Mouse (Mus musculus) heart, postnatal 4 days (tissue): ENCODE results near the gene Donson. TPM values are rescaled to one million over a fixed set of nuclear protein-coding genes. Genes with fewer than 3 reads are reported as not detected.

ENCODE experiments used
- DNase-seq: peaks from one replicate; pipeline ENCODE4 v3.0.0; 2021
- total RNA-seq, 2 experiments: library from RNA; stranded (reverse); gene quantifications; 2 replicates each; pipeline ENCODE4 v1.2.3; 2021

The Donson gene
- total RNA-seq, 2 experiments from 2014 or later = 15.5 to 15.7 TPM

GRCm38 (mm10) chr16:91640171-91640570, 48.4 kb downstream of the Donson start:
- no peak for DNase-seq

GRCm38 (mm10) chr16:91639636-91640035, 48.9 kb downstream of the Donson start:
- no peak for DNase-seq

GRCm38 (mm10) chr16:91639161-91639560, 49.4 kb downstream of the Donson start:
- DNase-seq = no peak

DNA sequence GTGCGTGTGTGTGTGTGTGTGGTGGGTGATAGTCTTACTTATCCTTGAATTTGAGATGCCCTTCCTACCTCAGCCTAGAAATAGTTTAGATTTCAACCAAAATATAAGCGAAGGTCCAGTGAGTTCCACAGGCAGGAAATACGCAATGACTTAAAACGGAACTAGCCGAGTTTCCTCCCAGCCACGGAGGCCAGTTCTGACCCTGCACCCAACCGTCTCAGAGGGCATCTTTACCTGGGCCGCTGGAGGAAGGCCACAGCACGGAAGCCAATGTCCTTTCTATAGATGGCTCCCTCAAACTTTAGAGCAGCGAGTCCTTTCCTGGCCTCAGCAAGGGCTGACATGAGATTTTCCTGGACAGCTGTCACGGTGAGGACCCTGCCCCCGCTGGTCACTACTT, 54.9 kb downstream of the Donson start:
- no peak for DNase-seq

DNA sequence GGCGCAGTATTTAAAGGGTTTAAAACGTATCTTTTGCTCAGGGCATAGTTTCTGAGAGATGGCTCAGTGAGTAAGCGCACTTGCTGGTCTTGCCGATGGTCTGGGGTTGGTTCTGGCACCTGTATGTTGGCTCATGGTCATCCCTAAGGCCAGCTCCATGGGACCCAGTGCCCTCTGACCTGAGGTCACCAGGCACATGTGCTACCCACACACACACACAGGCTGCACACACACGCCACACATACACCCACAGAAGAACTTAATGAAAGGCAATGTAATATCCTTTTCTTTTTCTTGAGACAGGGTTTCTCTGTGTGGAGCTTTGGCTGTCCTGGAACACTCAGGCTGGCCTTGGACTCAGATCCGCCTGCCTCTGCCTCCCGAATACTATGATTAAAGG, 55.6 kb downstream of the Donson start:
- no peak for DNase-seq

- no peak for DNase-seq
These were observed 56.1 kb downstream of the Donson start for GRCm38 (mm10) chr16:91632439-91632838.

DNA sequence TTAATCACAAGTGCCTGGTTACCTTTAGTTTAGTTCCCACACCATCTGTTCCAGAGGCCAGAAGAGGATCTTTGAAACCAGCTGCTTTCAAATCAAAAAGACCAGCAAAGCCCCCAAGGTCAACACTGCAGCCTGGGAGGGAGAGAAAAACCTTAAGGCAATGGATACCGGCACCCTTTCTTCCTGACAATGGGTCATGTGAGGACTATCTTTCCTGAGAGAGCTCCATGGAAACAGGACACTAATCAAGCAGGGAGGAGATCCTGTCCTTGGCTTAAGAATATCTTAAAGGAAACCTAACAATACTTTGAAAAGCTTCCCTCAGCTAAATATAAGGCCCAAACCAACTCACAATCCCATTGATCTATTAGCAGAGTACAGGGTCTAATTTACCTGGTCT, 58.0 kb downstream of the Donson start:
- DNase-seq = no peak

DNA sequence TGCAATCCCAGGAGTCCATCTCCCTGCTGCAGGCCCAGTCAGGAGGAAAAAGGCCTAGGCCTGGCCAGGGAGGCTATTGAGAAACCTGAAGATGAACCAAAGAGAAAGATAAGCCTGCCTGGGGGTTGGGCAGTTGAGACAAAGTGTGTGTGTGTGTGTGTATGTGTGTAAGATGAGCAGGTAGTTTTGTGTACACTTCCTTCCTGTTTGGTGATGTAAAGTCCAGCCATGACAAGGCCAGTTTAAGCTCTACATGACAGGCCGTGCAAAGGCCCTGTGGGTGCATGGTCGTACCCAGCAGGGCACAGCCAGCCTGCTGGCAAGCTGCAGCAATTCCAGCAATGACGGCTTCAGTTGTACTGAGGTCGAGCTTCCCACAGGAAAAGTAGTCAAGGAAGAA, 58.8 kb downstream of the Donson start:
- no peak for DNase-seq

DNA sequence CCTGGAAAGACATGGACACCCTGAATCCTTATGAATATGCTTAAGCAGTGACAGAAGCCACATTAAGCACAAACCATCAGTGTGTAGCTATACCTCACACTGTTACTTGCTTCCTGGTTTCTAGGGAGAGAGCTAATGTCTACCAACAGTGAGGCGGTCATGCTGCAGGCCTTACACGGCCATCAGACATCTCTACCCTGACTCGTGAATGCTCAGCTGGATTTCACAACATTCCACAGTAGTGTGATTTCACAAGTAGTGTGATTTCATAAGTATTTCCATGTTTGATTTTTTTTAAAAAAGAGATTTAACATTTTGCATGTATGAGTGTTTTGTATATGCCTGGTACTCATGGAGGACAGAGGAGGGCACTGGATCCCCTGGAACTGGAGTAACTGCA, 59.9 kb downstream of the Donson start:
- DNase-seq = no peak

DNA sequence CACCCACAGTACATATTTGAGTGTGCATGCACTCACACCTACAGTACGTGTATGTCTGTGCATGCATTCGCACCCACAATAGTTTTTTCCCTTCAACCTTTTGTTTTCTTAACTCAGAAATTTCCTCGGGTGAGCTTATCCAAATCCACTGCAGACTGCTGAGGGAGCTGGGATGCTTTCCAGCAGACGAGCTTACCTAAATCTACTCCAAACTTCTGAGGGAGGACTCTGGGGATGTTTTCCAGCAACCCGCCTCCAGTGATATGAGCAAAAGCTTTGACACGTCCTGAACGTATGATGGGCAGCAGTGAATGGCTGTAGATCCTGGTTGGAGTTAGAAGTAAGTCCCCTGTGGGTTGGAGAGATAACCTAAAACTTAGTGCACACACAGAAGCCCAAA, 60.7 kb downstream of the Donson start:
- DNase-seq = no peak

Other genes with a start within 250 kb of the Donson start
- 10 to 100 TPM; 50.3 to 56.0 TPM for gene Ifnar1, start 203.5 kb downstream of the Donson start, total RNA-seq
- 10 to 100 TPM; 87.1 to 89.9 TPM for gene Ifngr2, start 141.7 kb downstream of the Donson start, total RNA-seq
- gene Tmem50b, start 91.0 kb downstream of the Donson start, total RNA-seq = 10 to 100 TPM; 38.9 to 40.9 TPM
- 1 to 10 TPM; 4.5 to 5.7 TPM for gene Dnajc28, start 69.7 kb downstream of the Donson start, total RNA-seq
- 10 to 100 TPM; 71.2 to 77.2 TPM for gene Gart, start 41.8 kb downstream of the Donson start, total RNA-seq
- 100 to 1,000 TPM; 234 to 236 TPM for gene Son, start 41.3 kb downstream of the Donson start, total RNA-seq
- 10 to 100 TPM; 29.7 to 31.2 TPM for gene Cryzl1, start 40.2 kb upstream of the Donson start, total RNA-seq
- 10 to 100 TPM; 37.9 to 50.7 TPM for gene Itsn1, start 40.5 kb upstream of the Donson start, total RNA-seq